Mouse (Mus musculus) C2C12 (cell line): ENCODE data around the gene Iqck.

Experiments
- CEBPB ChIP-seq: IDR thresholded peaks from one replicate; pipeline ENCODE4 v1.6.1; 2011; ENCODE audit warnings: low read depth, mild to moderate bottlenecking, control low read depth, moderate library complexity
- CTCF ChIP-seq: IDR thresholded peaks from one replicate; pipeline ENCODE4 v1.5.1; 2011; ENCODE audit not compliant: control insufficient read depth, insufficient read depth, insufficient read length
- FOSL1 ChIP-seq: IDR thresholded peaks from one replicate; pipeline ENCODE4 v1.8.0; 2011; ENCODE audit warnings: mild to moderate bottlenecking, low read length; ENCODE audit not compliant: poor library complexity, insufficient read depth, severe bottlenecking
- MAX ChIP-seq: IDR thresholded peaks from one replicate; pipeline ENCODE4 v1.6.1; 2011; ENCODE audit warnings: mild to moderate bottlenecking, control low read depth
- MYOD1 ChIP-seq: IDR thresholded peaks from one replicate; pipeline ENCODE4 v1.6.1; 2011; ENCODE audit warnings: low read depth; ENCODE audit not compliant: control insufficient read depth, insufficient read length
- MYOG ChIP-seq: IDR thresholded peaks from one replicate; pipeline ENCODE4 v1.6.1; 2011; ENCODE audit not compliant: control insufficient read depth, insufficient read length; ENCODE audit errors: extremely low read depth
- USF1 ChIP-seq: IDR thresholded peaks from one replicate; pipeline ENCODE4 v1.6.1; 2011; ENCODE audit warnings: low read depth, mild to moderate bottlenecking, control low read depth, moderate library complexity

- TF ChIP-seq CTCF (no peak), MAX (no peak), USF1 (no peak), CEBPB (no peak), MYOG (no peak), FOSL1 (no peak), MYOD1 (no peak)
Measured at GRCm38 (mm10) chr7:118947241-118947640, 91.7 kb downstream of the Iqck start.
